Mouse (Mus musculus): ENCODE measurements around the gene Utrn. TPM values are rescaled to one million over a fixed set of nuclear protein-coding genes. Genes with fewer than 3 reads are reported as not detected.
"Not testable (repeated sequence)": the region's sequence is repeated elsewhere in the genome, so short reads cannot be mapped to it uniquely, and the experiment has no call there.

Utrn gene
- polyA plus RNA-seq, 1 experiment from 2014 or later = 21.5 TPM

DNA sequence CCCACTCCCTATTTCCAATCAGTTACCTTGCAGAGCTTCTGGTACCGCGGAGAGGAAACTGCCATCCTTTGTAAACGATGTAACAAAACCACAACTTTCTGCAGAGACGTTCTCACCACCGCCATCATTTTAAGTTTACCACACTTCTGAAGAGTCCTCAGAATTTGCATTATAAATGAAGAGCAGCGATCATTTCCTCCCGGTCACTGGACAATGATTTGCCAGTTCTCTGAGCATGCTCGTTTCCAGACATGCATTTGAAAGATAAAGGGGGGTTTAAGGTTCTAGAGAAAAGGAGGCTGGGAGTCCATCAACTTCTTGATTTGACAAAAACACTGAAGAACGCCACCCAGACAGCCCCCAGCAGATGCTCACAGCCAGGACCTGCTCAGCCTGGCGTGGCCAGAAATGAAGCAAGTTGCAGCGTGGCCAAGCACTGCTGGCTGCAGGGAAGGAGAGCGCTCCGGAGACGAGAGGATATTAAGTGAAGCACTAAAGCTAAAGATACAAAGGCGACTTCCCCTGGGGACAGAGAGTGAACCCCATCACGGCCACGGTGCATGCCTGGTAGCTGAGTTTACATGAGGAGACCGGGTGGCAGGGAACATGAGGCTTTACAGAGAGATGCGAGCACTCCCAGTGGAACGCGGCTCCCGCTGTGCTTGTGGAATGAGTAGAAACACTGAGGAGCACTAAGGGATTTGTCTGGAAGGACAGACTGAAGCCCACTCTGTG lies 254.5 kb downstream of the Utrn start:
- Histone ChIP-seq H3K9ac (ENCODE audit: low read depth, low read length) (no peak overlapping the region), H3K27ac (ENCODE audit: low read depth, low read length) (no peak overlapping the region), H3K9me3 (ENCODE audit: control insufficient read depth) (no peaks in the 10 kb centered on the region), H3K4me2 (replicated peaks; ENCODE audit: low read depth) (peak overlapping the region; percentile 41), H3K27me3 (replicated peaks; ENCODE audit: control insufficient read depth, insufficient read depth, low read length) (no peaks in the 10 kb centered on the region), H3K36me3 (ENCODE audit: control insufficient read depth, insufficient read depth) (no peaks in the 10 kb centered on the region), H3K4me3 (ENCODE audit: low read depth, low read length) (0 out of 2 replicates have a peak overlapping the region, but pooled peaks have one; percentile 2), H3K4me1 (replicated peaks; ENCODE audit: control insufficient read depth, insufficient read depth, low read length) (no peaks in the 10 kb centered on the region)
- no peak for TF ChIP-seq CTCF (IDR thresholded peaks at IDR 0.05; ENCODE audit: low read depth)
- WGBS = 42% methylated on average over 22 of the region's 22 CpGs
- ATAC-seq = no peak

DNA sequence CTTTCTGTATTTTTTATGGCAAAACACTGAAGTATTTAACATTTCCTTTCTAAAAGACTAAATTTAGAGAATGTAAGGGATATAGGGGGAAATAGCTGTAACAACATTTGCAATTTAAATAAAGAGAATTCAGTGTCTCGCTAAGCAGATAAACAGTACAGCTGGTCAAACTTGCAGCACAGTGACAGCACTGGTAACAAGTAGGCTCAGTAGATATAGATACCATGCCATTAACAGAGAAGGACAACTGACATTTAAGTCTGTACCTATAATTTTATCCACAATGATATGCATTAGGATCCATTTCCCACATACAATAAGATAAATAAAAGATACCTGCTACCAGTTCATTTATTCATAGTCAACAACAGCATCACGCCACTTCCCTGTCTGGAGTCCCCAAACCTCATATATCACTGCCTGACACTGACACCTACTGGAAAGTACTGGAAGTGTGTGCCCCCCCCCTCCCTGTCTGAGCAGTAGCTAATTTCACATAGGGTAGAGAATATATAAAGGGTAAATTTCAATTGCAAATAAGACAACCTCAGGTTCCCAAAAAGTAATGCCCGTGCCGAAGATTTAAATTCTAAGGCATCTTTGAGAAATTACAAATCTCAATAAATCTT lies 256.8 kb downstream of the Utrn start:
- no peak overlapping the region for H3K4me2 ChIP-seq (replicated peaks; ENCODE audit: low read depth)
- H3K27ac ChIP-seq (ENCODE audit: low read depth, low read length) = no peak overlapping the region
- no peak for ATAC-seq
- H3K4me3 ChIP-seq (ENCODE audit: low read depth, low read length) = no peak overlapping the region
- WGBS = 32% methylated on average over 4 of the region's 4 CpGs
- peak; percentile 88 for TF ChIP-seq CTCF (IDR thresholded peaks at IDR 0.05; ENCODE audit: low read depth)
- H3K36me3 ChIP-seq (ENCODE audit: control insufficient read depth, insufficient read depth) = no peaks in the 10 kb centered on the region
- no peaks in the 10 kb centered on the region for H3K4me1 ChIP-seq (replicated peaks; ENCODE audit: control insufficient read depth, insufficient read depth, low read length)
- H3K9ac ChIP-seq (ENCODE audit: low read depth, low read length) = no peak overlapping the region
- no peaks in the 10 kb centered on the region for H3K27me3 ChIP-seq (replicated peaks; ENCODE audit: control insufficient read depth, insufficient read depth, low read length)
- no peaks in the 10 kb centered on the region for H3K9me3 ChIP-seq (ENCODE audit: control insufficient read depth)

DNA sequence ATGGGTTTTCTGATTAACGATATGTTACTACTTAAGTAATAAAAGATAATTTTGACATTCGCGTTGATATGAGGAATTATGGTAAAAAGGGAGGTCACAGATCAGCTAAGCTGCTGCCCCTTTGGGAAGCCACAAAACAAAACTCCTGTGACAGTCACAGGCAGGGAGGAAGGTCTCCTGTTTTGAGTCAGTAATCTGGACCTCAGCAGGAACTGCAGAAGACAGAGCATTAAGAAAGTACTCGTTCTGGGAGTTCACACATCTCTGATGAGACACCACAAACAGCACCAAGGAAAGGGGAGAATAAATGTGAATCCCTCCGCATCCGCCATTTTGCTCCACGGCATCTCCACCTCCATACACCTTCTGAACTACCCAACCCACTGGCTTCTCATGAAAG lies 259.3 kb downstream of the Utrn start:
- H3K4me3 ChIP-seq (ENCODE audit: low read depth, low read length) = no peak overlapping the region
- no peak overlapping the region for H3K9ac ChIP-seq (ENCODE audit: low read depth, low read length)
- H3K9me3 ChIP-seq (ENCODE audit: control insufficient read depth) = no peaks in the 10 kb centered on the region
- H3K4me1 ChIP-seq (replicated peaks; ENCODE audit: control insufficient read depth, insufficient read depth, low read length) = no peaks in the 10 kb centered on the region
- no peak for ATAC-seq
- no peak for TF ChIP-seq CTCF (IDR thresholded peaks at IDR 0.05; ENCODE audit: low read depth)
- H3K4me2 ChIP-seq (replicated peaks; ENCODE audit: low read depth) = no peak overlapping the region
- no peaks in the 10 kb centered on the region for H3K27me3 ChIP-seq (replicated peaks; ENCODE audit: control insufficient read depth, insufficient read depth, low read length)
- H3K36me3 ChIP-seq (ENCODE audit: control insufficient read depth, insufficient read depth) = no peaks in the 10 kb centered on the region
- 84% methylated on average over 7 of the region's 7 CpGs for WGBS
- H3K27ac ChIP-seq (ENCODE audit: low read depth, low read length) = no peak overlapping the region

DNA sequence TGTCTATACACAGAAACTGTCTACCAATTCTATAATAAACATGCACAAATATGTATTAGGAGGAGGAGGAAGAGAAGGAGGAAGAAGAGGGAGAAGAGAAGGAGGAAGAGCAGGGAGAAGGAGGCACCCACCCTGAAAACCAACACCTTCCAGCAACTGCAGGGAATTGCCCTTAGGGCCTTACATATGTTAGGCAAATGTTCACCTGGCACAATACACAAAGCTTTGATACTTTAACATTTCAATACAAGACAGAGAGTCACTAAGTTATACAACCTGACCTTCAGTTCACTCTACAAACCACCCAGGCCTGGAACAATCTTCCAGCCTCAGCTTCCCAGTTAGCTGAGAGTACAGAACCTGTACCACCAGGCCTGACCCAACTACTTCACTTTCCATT lies 260.5 kb downstream of the Utrn start:
- H3K27me3 ChIP-seq (replicated peaks; ENCODE audit: control insufficient read depth, insufficient read depth, low read length) = no peaks in the 10 kb centered on the region
- H3K4me2 ChIP-seq (replicated peaks; ENCODE audit: low read depth) = no peak overlapping the region
- H3K9ac ChIP-seq (ENCODE audit: low read depth, low read length) = no peak overlapping the region
- H3K4me1 ChIP-seq (replicated peaks; ENCODE audit: control insufficient read depth, insufficient read depth, low read length) = no peaks in the 10 kb centered on the region
- H3K36me3 ChIP-seq (ENCODE audit: control insufficient read depth, insufficient read depth) = no peaks in the 10 kb centered on the region
- no peak for TF ChIP-seq CTCF (IDR thresholded peaks at IDR 0.05; ENCODE audit: low read depth)
- no peak for ATAC-seq
- H3K9me3 ChIP-seq (ENCODE audit: control insufficient read depth) = no peaks in the 10 kb centered on the region
- H3K27ac ChIP-seq (ENCODE audit: low read depth, low read length) = no peak overlapping the region
- no peak overlapping the region for H3K4me3 ChIP-seq (ENCODE audit: low read depth, low read length)

DNA sequence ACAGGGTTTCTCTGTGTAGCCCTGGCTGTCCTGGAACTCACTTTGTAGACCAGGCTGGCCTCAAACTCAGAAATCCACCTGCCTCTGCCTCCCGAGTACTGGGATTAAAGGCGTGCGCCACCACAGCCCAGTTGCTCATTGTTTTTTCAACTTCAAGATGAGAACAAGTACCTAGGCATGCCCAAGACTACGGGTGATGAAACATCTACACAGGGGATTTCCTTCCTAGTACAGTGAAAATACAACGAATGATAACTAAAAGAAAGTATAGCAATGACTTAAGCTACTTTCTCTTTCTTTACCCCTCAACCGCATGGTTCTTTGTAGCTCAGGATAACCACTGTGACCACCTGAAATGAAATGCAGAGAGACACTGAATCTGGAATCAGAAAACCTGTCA lies 262.0 kb downstream of the Utrn start:
- H3K4me2 ChIP-seq (replicated peaks; ENCODE audit: low read depth); ATAC-seq; H3K9ac ChIP-seq (ENCODE audit: low read depth, low read length); H3K9me3 ChIP-seq (ENCODE audit: control insufficient read depth); H3K27ac ChIP-seq (ENCODE audit: low read depth, low read length); H3K27me3 ChIP-seq (replicated peaks; ENCODE audit: control insufficient read depth, insufficient read depth, low read length); H3K4me1 ChIP-seq (replicated peaks; ENCODE audit: control insufficient read depth, insufficient read depth, low read length); H3K4me3 ChIP-seq (ENCODE audit: low read depth, low read length); H3K36me3 ChIP-seq (ENCODE audit: control insufficient read depth, insufficient read depth): not testable (repeated sequence)
- 90% methylated on average over 6 of the region's 6 CpGs for WGBS

DNA sequence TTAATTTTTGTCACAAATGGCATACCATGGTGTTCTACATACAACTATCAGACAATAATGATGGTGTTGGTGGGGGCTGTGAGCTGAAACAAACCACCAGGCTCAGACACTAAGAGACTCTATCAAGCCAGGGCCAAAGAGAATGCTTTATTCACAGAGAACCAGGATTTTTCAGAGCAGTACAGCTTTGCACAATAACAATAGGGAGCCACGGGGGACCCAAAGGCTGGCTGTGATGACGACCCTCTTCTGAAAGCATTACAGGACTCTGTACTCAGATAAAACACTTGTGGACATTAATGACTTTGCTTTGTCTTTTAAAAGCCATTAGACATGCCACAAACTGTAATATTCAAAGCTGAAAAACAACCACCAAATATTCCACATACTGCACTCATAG lies 273.8 kb downstream of the Utrn start:
- H3K27ac ChIP-seq (ENCODE audit: low read depth, low read length) = no peak overlapping the region
- no peaks in the 10 kb centered on the region for H3K9me3 ChIP-seq (ENCODE audit: control insufficient read depth)
- no peaks in the 10 kb centered on the region for H3K36me3 ChIP-seq (ENCODE audit: control insufficient read depth, insufficient read depth)
- 77% methylated on average over 2 of the region's 2 CpGs for WGBS
- H3K9ac ChIP-seq (ENCODE audit: low read depth, low read length) = no peak overlapping the region
- no peaks in the 10 kb centered on the region for H3K27me3 ChIP-seq (replicated peaks; ENCODE audit: control insufficient read depth, insufficient read depth, low read length)
- no peak for ATAC-seq
- 0 out of 2 replicates have a peak, but pooled peaks cover 3% of the 10 kb centered on the region for H3K4me1 ChIP-seq (replicated peaks; ENCODE audit: control insufficient read depth, insufficient read depth, low read length)
- H3K4me3 ChIP-seq (ENCODE audit: low read depth, low read length) = no peak overlapping the region
- no peak overlapping the region for H3K4me2 ChIP-seq (replicated peaks; ENCODE audit: low read depth)
- TF ChIP-seq CTCF (IDR thresholded peaks at IDR 0.05; ENCODE audit: low read depth) = no peak

Measured in intestine, postnatal 0 days (tissue).